Mouse (Mus musculus) neural tube, embryonic 12.5 days (tissue): ENCODE data around the gene Pikfyve. TPM values are rescaled to one million over a fixed set of nuclear protein-coding genes. Genes with fewer than 3 reads are reported as not detected.
A peak's percentile ranks its signal among the peaks of the same experiment; 100 is the strongest.

ENCODE experiments used
- ATAC-seq: fragments of 200-750 bp; cut with Nextera tagmentation; 2 replicates; pipeline ENCODE4 v1.8.0; 2017; ENCODE audit warnings: low read depth, mild to moderate bottlenecking, moderate TSS enrichment, moderate library complexity; ENCODE audit not compliant: low FRiP score
- H3K27ac ChIP-seq: fragments of 300-500 bp; sonication (generic); 2 replicates; pipeline ENCODE4 v1.5.1; 2016
- H3K27me3 ChIP-seq: fragments of 300-500 bp; sonication (generic); replicated peaks from 2 replicates; pipeline ENCODE4 v1.6.1; 2016; ENCODE audit warnings: mild to moderate bottlenecking
- H3K36me3 ChIP-seq: fragments of 300-500 bp; sonication (generic); 2 replicates; pipeline ENCODE4 v1.6.1; 2016; ENCODE audit warnings: mild to moderate bottlenecking
- H3K4me1 ChIP-seq: fragments of 300-500 bp; sonication (generic); 2 replicates; pipeline ENCODE4 v1.6.1; 2016
- H3K4me2 ChIP-seq: fragments of 300-500 bp; sonication (generic); replicated peaks from 2 replicates; pipeline ENCODE4 v1.6.1; 2016; ENCODE audit warnings: mild to moderate bottlenecking
- H3K4me3 ChIP-seq: fragments of 300-500 bp; sonication (generic); 2 replicates; pipeline ENCODE4 v1.5.1; 2016
- H3K9ac ChIP-seq: fragments of 300-500 bp; sonication (generic); 2 replicates; pipeline ENCODE4 v1.6.1; 2016; ENCODE audit warnings: mild to moderate bottlenecking
- H3K9me3 ChIP-seq: fragments of 300-500 bp; sonication (generic); 2 replicates; pipeline ENCODE4 v1.6.1; 2016; ENCODE audit warnings: mild to moderate bottlenecking
- WGBS: fragments of 180-500 bp; shearing (Covaris S2); methylation state at CpG from one replicate; pipeline ENCODE4 v1.1.7; 2016; 5-methylcytosine and 5-hydroxymethylcytosine counted together
- polyA plus RNA-seq: library from polyadenylated mRNA; unstranded; fragments of >200 nt; fragmentation: Nextera tagmentation; extraction: Ambion mirVana; gene quantifications from 2 replicates; pipeline ENCODE4 v1.2.1, GENCODE M21; 2016

The Pikfyve gene
- polyA plus RNA-seq: 16.5 and 18.1 TPM in 2 replicates

DNA sequence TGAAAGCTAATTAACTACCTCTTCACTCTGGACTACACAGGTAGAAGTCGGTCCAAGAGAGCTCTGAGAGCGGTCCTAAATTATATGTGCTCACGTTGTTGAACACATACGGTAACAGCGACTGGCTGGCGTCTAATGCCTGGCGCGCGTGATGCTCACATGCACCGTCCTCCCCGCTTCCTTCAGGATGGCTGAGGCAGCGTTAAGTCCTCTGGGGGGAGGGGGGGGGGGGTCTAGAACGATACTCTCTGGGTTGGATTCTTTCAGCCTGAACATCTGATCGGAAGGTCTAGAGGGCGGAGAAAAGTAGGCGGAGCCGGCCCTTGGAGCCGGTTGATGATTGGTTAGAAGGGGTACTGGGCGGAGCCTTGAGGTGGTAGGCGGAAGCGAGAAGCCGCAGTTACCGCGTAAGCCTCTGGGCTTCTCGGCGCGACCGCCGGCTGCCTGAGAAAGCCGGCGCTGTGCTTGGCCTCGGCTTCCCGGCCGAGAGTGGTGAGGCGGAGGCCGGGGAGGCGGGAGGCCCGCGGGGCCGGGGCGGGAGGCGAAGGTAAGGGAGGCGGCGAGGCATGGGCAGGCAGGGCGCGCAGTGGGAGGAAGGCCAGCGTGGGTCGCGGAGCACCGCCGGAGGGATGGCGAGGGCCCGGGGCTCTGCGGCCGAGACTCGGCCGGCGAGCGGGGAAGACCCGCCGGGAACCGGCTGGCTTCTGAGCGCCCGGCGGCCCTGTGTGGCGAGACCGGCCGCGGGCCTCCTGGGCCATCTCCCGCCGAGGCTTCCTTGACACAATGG is at the start of gene Pikfyve, which contains the start of gene Idh1:
Gene Pikfyve (plus strand): TSS at position 397 of the 787 bp plus-strand sequence.
Gene Idh1 (minus strand): TSS at position 214 of the 787 bp plus-strand sequence.
- Histone ChIP-seq H3K9ac (peak within 1 kb of the TSS; percentile 95), H3K27me3 (no peaks in the 10 kb centered on the region), H3K4me3 (peak within 1 kb of the TSS; percentile 93), H3K4me2 (peak within 1 kb of the TSS; percentile 77), H3K9me3 (no peaks in the 10 kb centered on the region), H3K36me3 (peaks cover 5% of the 10 kb centered on the region; the same call in 1 of the 2 replicates), H3K27ac (peak within 1 kb of the TSS; percentile 82), H3K4me1 (peaks cover 17% of the 10 kb centered on the region)
- peak; percentile 100 for ATAC-seq
- under 1% methylated on average over 71 of the region's 71 CpGs for WGBS

DNA sequence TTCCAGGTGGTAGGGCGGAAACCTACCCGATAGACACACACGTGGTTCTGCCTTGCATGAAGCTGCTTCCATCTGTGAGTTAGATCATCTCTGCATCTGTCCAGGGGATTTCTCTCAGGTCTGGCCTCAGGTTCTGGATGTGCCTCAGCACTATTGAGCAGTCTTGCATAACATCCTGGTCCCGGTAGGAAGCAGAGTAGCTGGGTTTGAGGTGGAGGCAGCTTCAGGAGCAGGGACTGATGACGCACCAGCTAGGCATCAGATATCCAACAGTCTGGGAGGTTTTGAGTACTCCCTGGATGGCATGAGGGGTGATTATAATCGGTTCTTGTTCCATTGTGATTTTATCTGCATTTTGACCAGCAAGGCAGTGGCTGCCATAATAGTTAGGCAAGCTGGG is 48.9 kb upstream of the Pikfyve start:
- no peak overlapping the region for H3K4me2 ChIP-seq
- ATAC-seq: no peak
- no peak overlapping the region for H3K27ac ChIP-seq
- 80% methylated on average over 6 of the region's 6 CpGs for WGBS
- H3K9ac ChIP-seq: no peak overlapping the region
- no peaks in the 10 kb centered on the region for H3K27me3 ChIP-seq
- no peaks in the 10 kb centered on the region for H3K9me3 ChIP-seq
- H3K4me1 ChIP-seq: no peaks in the 10 kb centered on the region
- H3K36me3 ChIP-seq: no peaks in the 10 kb centered on the region
- H3K4me3 ChIP-seq: no peak overlapping the region

DNA sequence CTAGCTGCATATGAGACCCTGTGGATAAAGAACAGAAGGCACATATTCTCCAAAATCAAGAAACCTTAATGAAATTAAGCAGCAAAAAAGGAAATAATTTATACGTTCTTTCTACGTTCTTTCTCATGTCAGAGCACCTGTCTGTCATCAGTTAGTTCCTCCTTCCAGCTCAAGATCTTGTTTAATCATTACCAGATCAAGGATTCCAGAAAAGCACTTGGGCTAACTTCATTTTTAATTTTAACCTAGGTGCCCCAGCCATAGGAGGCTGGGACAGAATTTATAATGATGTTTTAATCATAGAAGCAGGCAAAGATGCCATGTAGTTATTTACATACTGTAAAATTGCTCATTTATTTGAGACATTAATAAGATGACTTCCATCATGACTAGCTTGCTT is 41.7 kb upstream of the Pikfyve start:
- Histone ChIP-seq H3K36me3 (no peaks in the 10 kb centered on the region), H3K9me3 (no peaks in the 10 kb centered on the region), H3K27ac (no peak overlapping the region), H3K4me3 (no peak overlapping the region), H3K4me1 (no peaks in the 10 kb centered on the region), H3K27me3 (no peaks in the 10 kb centered on the region), H3K4me2 (no peak overlapping the region), H3K9ac (no peak overlapping the region)
- ATAC-seq: no peak
- 90% methylated on average over 2 of the region's 2 CpGs for WGBS

DNA sequence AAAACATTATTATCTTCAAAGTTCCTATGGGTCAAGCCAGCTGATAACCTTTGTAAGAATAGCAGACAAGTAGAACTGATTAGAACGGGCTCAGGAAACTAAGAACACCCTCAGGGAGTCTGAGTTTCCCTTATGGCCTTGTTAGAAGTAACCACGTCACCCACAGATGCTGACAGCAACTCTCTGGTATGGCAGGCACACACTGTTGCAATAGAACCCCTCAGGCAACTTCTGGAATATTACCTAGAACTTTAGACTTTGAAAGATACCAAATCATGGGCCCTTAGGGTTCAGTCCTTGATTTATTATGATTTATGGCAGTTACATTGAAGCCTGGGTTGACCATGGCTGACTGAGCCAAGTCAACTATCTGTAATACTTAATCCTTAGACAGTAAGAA is 39.9 kb upstream of the Pikfyve start:
- no peak overlapping the region for H3K9ac ChIP-seq
- no peak for ATAC-seq
- H3K9me3 ChIP-seq: no peaks in the 10 kb centered on the region
- H3K27ac ChIP-seq: no peak overlapping the region
- H3K4me3 ChIP-seq: no peak overlapping the region
- H3K36me3 ChIP-seq: no peaks in the 10 kb centered on the region
- no peaks in the 10 kb centered on the region for H3K27me3 ChIP-seq
- H3K4me1 ChIP-seq: no peaks in the 10 kb centered on the region
- H3K4me2 ChIP-seq: no peak overlapping the region
- 78% methylated on average over 2 of the region's 2 CpGs for WGBS

DNA sequence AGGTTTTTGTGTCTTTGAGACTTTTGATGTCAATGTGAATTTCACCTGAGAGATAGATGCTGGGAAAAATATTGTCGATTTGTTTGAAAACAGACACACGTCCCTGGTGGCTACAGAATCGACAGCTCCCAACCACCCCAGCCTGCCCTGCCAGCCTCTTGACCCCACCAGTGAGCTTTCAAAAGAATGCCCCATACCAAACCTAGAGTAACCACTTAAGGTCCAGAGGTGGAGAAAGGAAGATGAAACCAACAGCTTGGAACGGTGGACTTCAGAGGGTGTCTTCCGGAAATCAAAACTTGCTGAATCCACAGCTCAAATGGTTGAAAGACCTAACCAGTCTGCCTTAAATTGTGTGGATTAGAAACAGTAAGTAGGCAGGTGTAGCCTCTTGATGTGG is 39.2 kb upstream of the Pikfyve start:
- Histone ChIP-seq H3K27me3 (no peaks in the 10 kb centered on the region), H3K27ac (no peak overlapping the region), H3K36me3 (no peaks in the 10 kb centered on the region), H3K9ac (no peak overlapping the region), H3K4me3 (no peak overlapping the region), H3K9me3 (no peaks in the 10 kb centered on the region), H3K4me2 (no peak overlapping the region), H3K4me1 (no peaks in the 10 kb centered on the region)
- WGBS: 92% methylated on average over 5 of the region's 5 CpGs
- ATAC-seq: no peak

DNA sequence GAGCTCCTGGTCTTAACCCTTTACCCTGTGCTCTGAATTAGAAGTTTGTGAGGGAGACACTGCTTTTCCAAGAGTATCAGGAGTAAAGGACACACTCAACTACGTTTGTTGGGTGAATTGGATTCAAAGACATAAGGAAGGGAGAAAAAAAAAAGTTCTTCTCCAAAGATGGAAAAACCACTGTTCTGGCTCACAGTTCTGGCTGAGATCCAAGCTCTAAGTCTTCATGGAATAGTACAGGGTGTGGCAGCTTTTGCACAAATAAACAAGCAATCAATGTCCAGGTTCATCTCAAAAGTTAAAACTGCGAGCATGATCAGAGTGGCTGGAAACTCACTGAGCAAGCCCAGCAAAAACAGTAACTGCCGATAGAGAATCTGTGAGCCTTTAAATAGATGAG is 38.5 kb upstream of the Pikfyve start:
- H3K4me2 ChIP-seq: no peak overlapping the region
- no peaks in the 10 kb centered on the region for H3K27me3 ChIP-seq
- WGBS: 82% methylated on average over 3 of the region's 3 CpGs
- no peak for ATAC-seq
- H3K36me3 ChIP-seq: no peaks in the 10 kb centered on the region
- H3K9ac ChIP-seq: no peak overlapping the region
- H3K27ac ChIP-seq: no peak overlapping the region
- no peak overlapping the region for H3K4me3 ChIP-seq
- no peaks in the 10 kb centered on the region for H3K9me3 ChIP-seq
- H3K4me1 ChIP-seq: no peaks in the 10 kb centered on the region

DNA sequence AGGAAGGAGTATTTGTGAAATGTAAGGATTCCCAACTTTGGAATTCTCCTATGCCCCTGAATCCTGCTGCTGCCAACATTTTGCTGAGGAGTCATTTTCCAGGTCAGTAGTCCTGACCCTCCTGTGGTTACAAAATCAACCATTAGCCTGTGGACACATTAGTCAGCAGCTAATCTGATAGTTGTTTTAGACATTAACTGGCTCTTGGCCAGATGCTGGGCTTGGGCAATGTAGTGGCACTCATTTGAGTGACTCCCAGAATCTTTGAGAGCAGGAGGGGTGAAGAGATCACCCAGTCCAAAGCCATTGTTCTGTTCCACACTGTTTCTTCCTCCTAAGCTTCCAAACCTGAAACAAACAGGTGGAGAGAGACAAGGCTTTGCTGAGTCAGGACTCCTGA is 31.7 kb upstream of the Pikfyve start:
- H3K4me3 ChIP-seq: no peak overlapping the region
- H3K36me3 ChIP-seq: peaks cover 27% of the 10 kb centered on the region
- no peaks in the 10 kb centered on the region for H3K9me3 ChIP-seq
- no peak overlapping the region for H3K27ac ChIP-seq
- no peak overlapping the region for H3K4me2 ChIP-seq
- ATAC-seq: no peak
- H3K9ac ChIP-seq: no peak overlapping the region
- H3K27me3 ChIP-seq: no peaks in the 10 kb centered on the region
- H3K4me1 ChIP-seq: no peaks in the 10 kb centered on the region

DNA sequence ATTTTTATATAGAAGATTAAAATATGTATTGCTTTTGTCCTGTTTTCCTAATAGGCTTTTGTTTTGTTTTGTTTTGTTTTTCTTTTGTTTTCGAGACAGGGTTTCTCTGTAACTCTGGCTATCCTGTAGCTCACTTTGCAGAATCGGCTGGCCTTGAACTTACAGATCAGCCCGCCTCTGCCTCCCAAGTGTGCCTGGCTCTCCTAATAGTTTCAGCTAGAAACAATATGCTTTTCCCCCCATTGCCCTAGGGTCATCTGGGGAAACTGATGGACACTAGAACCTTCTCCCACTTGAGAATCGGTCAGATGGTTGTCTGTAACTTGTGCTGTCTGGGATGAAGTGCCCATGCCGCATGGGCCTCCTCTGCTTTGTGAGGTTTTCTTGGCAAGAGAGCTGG is 30.4 kb upstream of the Pikfyve start:
- H3K9me3 ChIP-seq: no peaks in the 10 kb centered on the region
- H3K4me2 ChIP-seq: no peak overlapping the region
- no peak overlapping the region for H3K4me3 ChIP-seq
- H3K9ac ChIP-seq: no peak overlapping the region
- H3K27me3 ChIP-seq: no peaks in the 10 kb centered on the region
- no peak overlapping the region for H3K27ac ChIP-seq
- H3K4me1 ChIP-seq: no peaks in the 10 kb centered on the region
- 98% methylated on average over 5 of the region's 5 CpGs for whole genome bisulfite sequencing
- H3K36me3 ChIP-seq: peaks cover 39% of the 10 kb centered on the region
- no peak for ATAC-seq

DNA sequence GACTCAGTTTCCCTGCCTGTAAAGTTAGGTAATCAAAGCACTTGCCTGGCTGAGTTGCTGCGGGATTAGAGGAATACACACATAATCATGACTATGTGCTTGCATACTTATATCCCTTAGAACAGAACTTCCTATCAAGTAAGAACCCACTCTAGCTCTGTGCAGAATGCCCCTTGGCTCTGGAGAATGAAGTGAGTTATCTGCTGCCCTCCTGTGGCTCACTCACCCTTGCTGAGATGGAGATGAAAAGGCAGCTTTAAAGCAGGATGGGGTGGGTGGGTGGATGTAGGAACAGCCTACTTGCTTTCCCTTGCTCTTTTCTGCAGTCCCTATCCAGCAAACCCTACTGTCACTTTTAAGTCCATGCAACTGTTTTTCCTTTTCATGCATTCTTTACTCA is 24.3 kb upstream of the Pikfyve start:
- Histone ChIP-seq H3K9me3 (no peaks in the 10 kb centered on the region), H3K9ac (no peak overlapping the region), H3K4me3 (no peak overlapping the region), H3K27me3 (no peaks in the 10 kb centered on the region), H3K4me2 (no peak overlapping the region), H3K27ac (no peak overlapping the region), H3K4me1 (no peaks in the 10 kb centered on the region), H3K36me3 (peaks cover 88% of the 10 kb centered on the region)
- 94% methylated on average over 1 of the region's 1 CpGs for WGBS
- ATAC-seq: no peak

DNA sequence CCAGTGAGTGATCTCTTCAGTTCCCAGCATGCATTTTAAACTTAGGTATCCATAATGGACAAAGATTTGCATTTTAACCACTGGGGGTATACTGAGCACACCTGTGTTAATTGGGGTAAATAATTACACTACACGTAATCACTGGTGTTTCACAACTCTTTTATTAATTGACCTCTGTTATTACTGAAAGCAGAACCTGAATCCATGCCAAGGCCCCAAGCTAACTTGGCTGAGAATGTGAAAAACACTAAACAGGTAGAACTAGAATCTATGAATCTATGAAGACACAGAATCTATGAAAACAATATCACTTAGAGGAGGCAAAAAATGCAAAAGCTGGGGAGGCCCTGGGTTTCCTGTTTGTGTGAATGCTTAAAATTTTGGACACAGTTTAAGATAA is 19.0 kb upstream of the Pikfyve start:
- H3K4me3 ChIP-seq: no peak overlapping the region
- no peaks in the 10 kb centered on the region for H3K4me1 ChIP-seq
- H3K4me2 ChIP-seq: no peak overlapping the region
- no peaks in the 10 kb centered on the region for H3K27me3 ChIP-seq
- H3K9me3 ChIP-seq: no peaks in the 10 kb centered on the region
- H3K9ac ChIP-seq: no peak overlapping the region
- ATAC-seq: no peak
- H3K36me3 ChIP-seq: peaks cover 91% of the 10 kb centered on the region
- no peak overlapping the region for H3K27ac ChIP-seq
- WGBS: 91% methylated on average over 1 of the region's 1 CpGs

DNA sequence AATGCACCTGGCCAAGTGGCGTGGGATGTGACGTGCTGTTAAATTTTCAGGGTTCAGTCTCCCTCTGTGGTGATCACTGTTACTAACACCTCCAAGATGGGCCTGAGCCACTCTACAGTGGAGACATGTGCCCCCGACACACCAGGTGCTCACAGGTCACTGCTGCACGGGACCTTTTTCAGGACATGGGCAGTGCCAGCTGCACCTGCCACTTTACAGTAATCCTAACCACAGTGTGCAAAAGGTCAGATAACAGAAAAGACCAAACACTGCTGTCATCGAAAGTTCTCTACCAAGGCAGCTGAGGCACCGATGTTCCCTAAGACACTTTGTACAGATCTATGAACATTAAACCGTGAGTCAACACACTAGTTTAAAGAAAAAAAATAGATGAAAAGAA is 16.9 kb upstream of the Pikfyve start:
- no peaks in the 10 kb centered on the region for H3K9me3 ChIP-seq
- H3K4me1 ChIP-seq: no peaks in the 10 kb centered on the region
- H3K9ac ChIP-seq: no peak overlapping the region
- no peaks in the 10 kb centered on the region for H3K27me3 ChIP-seq
- 95% methylated on average over 7 of the region's 7 CpGs for WGBS
- H3K36me3 ChIP-seq: peaks cover 86% of the 10 kb centered on the region
- no peak overlapping the region for H3K4me2 ChIP-seq
- H3K4me3 ChIP-seq: no peak overlapping the region
- ATAC-seq: no peak
- no peak overlapping the region for H3K27ac ChIP-seq

DNA sequence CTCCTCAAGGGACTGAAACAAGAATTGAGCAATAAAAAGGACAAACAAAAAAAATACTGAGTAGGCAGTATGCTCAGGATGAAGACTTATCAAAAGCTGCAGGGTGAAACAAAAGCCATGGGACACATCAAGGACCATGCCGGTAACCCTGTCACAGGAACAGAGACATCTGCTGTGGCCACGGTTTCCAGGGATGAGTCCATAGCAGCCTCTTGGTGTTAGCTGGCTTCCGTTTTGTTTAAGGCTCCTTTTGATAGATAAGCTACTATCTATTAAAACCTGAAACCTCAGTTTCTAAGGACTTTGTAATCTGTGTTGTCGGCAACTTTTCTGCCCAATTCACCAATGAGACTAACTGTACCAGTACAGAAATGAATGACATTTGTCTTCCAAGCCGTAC is 16.5 kb upstream of the Pikfyve start:
- WGBS: 91% methylated on average over 5 of the region's 5 CpGs
- H3K4me3 ChIP-seq: no peak overlapping the region
- H3K27ac ChIP-seq: no peak overlapping the region
- H3K27me3 ChIP-seq: no peaks in the 10 kb centered on the region
- no peaks in the 10 kb centered on the region for H3K9me3 ChIP-seq
- H3K36me3 ChIP-seq: peaks cover 85% of the 10 kb centered on the region
- H3K4me2 ChIP-seq: no peak overlapping the region
- no peak for ATAC-seq
- H3K9ac ChIP-seq: no peak overlapping the region
- H3K4me1 ChIP-seq: no peaks in the 10 kb centered on the region

DNA sequence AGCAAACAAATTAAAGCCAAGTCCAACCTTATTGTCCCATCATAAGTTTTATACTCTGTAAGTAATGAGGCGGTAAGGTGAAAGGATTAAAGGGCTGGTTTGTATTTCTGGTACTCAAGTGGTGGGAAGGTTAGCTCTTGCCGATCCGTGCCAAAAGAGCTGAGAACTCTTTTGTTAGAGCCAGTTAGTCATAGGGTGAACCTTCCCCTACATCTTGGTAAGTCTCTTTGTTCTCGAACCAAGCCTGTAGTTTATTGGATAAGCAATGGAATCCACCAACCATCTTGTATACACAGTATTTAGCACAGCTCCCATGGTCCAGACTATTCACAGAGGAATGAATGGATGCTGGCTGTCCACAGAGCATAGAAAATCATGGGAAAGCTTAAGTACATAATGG is 14.9 kb upstream of the Pikfyve start:
- Histone ChIP-seq H3K27me3 (no peaks in the 10 kb centered on the region), H3K4me3 (no peak overlapping the region), H3K9me3 (no peaks in the 10 kb centered on the region), H3K4me2 (no peak overlapping the region), H3K9ac (no peak overlapping the region), H3K4me1 (peaks cover 5% of the 10 kb centered on the region; the same call in 1 of the 2 replicates), H3K36me3 (peaks cover 70% of the 10 kb centered on the region), H3K27ac (no peak overlapping the region)
- ATAC-seq: no peak
- 87% methylated on average over 4 of the region's 4 CpGs for WGBS
